Mouse (Mus musculus) thymus, adult 2 months (tissue): Measurements from ENCODE around the gene Ldhd. TPM values are rescaled to one million over a fixed set of nuclear protein-coding genes. Genes with fewer than 3 reads are reported as not detected.

Experiments
- DNase-seq: peaks from one replicate; pipeline ENCODE4 v3.0.0; 2021
- H3K27ac ChIP-seq: fragments of 200-500 bp; 2 replicates; pipeline ENCODE4 v1.5.1; 2012; ENCODE audit warnings: low read length, control low read depth; ENCODE audit not compliant: control insufficient read depth, insufficient read depth
- H3K27me3 ChIP-seq: fragments of 200-500 bp; 2 replicates; pipeline ENCODE4 v1.6.1; 2012; ENCODE audit warnings: mild to moderate bottlenecking, low read length, moderate library complexity, mixed read lengths; ENCODE audit not compliant: control insufficient read depth, insufficient read depth
- H3K36me3 ChIP-seq: fragments of 200-500 bp; 2 replicates; pipeline ENCODE4 v1.6.1; 2012; ENCODE audit warnings: mild to moderate bottlenecking, low read length, moderate library complexity; ENCODE audit not compliant: control insufficient read depth, insufficient read depth
- H3K4me1 ChIP-seq: fragments of 200-500 bp; replicated peaks from 2 replicates; pipeline ENCODE4 v1.6.1; 2012; ENCODE audit warnings: low read length; ENCODE audit not compliant: control insufficient read depth, insufficient read depth
- H3K4me3 ChIP-seq: fragments of 200-500 bp; 2 replicates; pipeline ENCODE4 v1.5.1; 2012; ENCODE audit warnings: mild to moderate bottlenecking, low read length, control low read depth, moderate library complexity; ENCODE audit not compliant: control insufficient read depth, insufficient read depth
- CTCF ChIP-seq: fragments of 200-500 bp; IDR thresholded peaks from 2 replicates; pipeline ENCODE4 v1.5.1; 2012; ENCODE audit warnings: mild to moderate bottlenecking, control low read depth, low read length, moderate library complexity, borderline replicate concordance; ENCODE audit not compliant: control insufficient read depth, poor library complexity, insufficient read depth; ENCODE audit errors: extremely low read depth
- POLR2A ChIP-seq: fragments of 200-500 bp; IDR thresholded peaks from 2 replicates; pipeline ENCODE4 v1.6.1; 2012; ENCODE audit warnings: mild to moderate bottlenecking, low read length, control low read depth, moderate library complexity; ENCODE audit not compliant: control insufficient read depth, poor library complexity, insufficient read depth; ENCODE audit errors: extremely low read depth
- WGBS: fragments of 180-500 bp; shearing (Covaris S2); methylation state at CpG from one replicate; pipeline ENCODE4 v1.1.7; 2018; 5-methylcytosine and 5-hydroxymethylcytosine counted together
- polyA plus RNA-seq: library from polyadenylated mRNA; depleted of rRNA; stranded (reverse); fragments of >200 nt; gene quantifications from 2 replicates; pipeline ENCODE4 v1.2.3, GENCODE M21; 2012

Gene Ldhd
- polyA plus RNA-seq, 1 experiment: 10.4 TPM

DNA sequence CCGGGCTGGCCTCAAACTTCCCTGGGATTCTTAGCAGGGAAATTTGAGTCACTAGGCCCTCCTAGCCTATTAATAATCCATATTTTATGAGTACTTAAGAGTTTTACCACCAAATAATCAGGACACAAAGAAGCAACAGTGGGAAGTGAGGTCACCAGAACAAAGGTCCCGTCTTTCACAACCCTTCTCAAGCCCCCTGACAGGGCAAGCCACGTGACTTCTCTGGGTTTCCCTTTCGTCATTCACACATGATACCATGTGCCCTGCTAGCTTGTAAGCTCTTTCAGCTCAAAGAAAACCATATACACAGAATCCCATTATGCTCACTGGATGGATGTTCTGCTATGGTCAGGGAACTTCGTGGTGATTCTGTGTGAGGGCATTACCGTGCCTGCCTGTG is 12.4 kb downstream of the Ldhd start:
- Histone ChIP-seq H3K27ac (no peak overlapping the region), H3K27me3 (no peaks in the 10 kb centered on the region), H3K4me3 (no peak overlapping the region), H3K36me3 (peaks cover 32% of the 10 kb centered on the region), H3K4me1 (peaks cover 21% of the 10 kb centered on the region)
- 69% methylated on average over 6 of the region's 6 CpGs for WGBS
- no peak for DNase-seq
- TF ChIP-seq POLR2A (no peak), CTCF (no peak)

DNA sequence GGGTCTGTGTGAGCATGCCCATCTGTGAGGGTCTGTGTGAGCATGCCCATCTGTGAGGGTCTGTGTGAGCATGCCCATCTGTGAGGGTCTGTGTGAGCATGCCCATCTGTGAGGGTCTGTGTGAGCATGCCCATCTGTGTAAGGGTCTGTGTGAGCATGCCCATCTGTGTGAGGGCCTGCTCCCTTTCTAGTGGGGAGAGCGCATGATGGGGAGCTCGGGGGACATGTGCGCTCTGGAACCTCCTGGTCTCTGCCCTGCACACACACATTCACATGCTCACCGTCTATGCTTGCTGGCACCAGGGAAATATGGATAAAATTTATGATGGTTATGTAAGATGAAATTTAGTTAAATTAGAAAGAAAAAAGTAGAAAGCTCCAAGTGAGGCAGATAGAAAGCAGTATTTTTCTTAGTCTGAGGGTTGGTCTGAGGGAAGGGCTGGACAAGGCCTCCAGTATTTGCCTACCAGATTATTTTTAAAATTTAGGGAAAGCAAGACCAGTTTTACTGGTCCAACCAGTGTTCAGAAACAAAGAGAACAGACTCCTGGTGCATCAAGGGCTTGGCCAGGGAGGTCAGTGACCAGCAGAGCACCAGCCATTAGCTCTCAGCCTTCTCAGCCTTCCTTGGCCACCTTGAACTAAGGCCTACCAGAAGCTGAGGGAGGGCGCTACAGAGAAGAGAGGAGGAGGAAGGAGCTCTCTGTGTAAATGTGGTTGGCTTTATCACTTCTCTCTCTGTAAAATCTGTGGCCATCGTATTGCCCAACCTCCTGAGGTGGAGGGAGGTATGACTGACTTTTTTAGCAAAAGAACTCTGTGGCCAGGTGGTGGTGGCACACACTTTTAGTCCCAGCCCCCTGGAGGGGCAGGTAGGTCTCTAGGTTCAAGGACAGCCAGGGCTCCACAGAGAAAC is 15.1 kb downstream of the Ldhd start:
- TF ChIP-seq POLR2A: no peak
- no peak for TF ChIP-seq CTCF
- Histone ChIP-seq H3K27ac (no peak overlapping the region), H3K27me3 (no peaks in the 10 kb centered on the region), H3K4me1 (peaks cover 11% of the 10 kb centered on the region), H3K4me3 (no peak overlapping the region), H3K36me3 (peaks cover 23% of the 10 kb centered on the region)
- WGBS: 84% methylated on average over 6 of the region's 6 CpGs
- DNase-seq: no peak

DNA sequence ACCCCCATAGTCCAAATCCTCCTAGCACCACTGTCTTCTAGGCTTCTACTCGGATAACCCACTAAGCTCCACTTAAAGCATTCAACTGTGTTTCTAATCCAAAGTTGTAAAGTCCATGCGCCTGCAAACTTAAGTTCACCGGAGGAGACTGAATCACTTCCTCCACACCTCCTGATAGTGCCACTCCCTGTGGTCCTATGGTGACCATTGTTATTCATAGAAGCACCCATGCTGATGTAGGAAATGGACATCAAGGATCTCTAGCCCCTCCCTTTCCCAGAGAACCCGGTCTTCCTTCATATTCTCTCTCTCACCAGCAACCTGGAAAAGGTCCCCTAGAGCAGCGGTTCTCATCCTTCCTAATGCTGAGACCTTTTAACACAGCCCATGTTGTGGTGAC is 17.0 kb downstream of the Ldhd start:
- no peak overlapping the region for H3K27ac ChIP-seq
- WGBS: 98% methylated on average over 5 of the region's 5 CpGs
- H3K4me3 ChIP-seq: no peak overlapping the region
- peaks cover 7% of the 10 kb centered on the region; the same call in 1 of the 2 replicates for H3K4me1 ChIP-seq
- no peak for TF ChIP-seq CTCF
- TF ChIP-seq POLR2A: no peak
- H3K36me3 ChIP-seq: peaks cover 31% of the 10 kb centered on the region
- no peak for DNase-seq
- no peaks in the 10 kb centered on the region for H3K27me3 ChIP-seq

DNA sequence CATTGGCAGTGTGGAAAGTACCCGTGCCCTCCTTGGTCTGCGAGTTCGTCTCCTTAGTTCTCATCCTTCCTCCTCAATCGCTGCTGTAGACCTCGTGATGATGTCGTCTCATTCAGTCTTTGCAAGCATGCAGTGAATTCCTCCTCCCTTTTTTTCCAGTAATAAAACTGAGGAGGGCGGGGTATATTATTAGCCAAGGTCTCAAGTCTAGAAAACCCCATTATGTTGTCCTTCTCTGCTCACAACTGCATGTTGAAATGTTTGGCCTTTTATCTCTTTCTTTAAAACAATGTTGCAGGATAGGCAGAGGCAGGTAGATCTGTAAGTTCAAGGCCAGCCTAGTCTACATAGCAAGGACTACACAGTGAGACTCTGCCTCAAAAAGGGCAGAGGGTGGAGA is 22.8 kb downstream of the Ldhd start:
- Histone ChIP-seq H3K4me3 (no peak overlapping the region), H3K4me1 (peaks cover 20% of the 10 kb centered on the region)
- 97% methylated on average over 7 of the region's 7 CpGs for WGBS

DNA sequence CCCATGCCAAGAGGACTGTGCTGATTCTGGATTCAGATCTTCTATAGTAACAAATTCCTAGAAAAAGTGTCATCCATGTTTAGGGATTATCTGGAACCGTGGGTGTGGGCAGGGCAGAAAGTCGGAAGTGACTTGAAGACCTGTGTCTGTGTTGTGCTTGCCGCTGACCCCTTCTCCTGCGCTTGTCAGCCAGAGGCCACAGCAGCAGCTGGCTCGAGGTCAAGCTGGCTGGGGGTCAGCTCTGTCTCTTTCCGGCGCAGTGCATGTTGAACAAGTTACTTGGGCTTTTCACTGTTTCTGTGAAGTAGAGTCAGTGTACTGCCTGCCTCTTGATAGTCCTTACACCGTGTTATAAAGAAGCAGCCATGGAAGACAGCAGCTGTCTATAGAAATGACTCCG is 23.2 kb downstream of the Ldhd start:
- Histone ChIP-seq H3K4me3 (no peak overlapping the region), H3K27me3 (no peaks in the 10 kb centered on the region), H3K27ac (no peak overlapping the region), H3K4me1 (peaks cover 22% of the 10 kb centered on the region), H3K36me3 (peaks cover 32% of the 10 kb centered on the region)
- no peak for TF ChIP-seq CTCF
- no peak for TF ChIP-seq POLR2A
- WGBS: 92% methylated on average over 9 of the region's 9 CpGs
- no peak for DNase-seq

More for the DNA sequence above, 22.8 kb downstream of the Ldhd start:
- H3K27ac ChIP-seq: no peak overlapping the region
- TF ChIP-seq CTCF (no peak), POLR2A (no peak)
- H3K27me3 ChIP-seq: no peaks in the 10 kb centered on the region
- no peak for DNase-seq
- H3K36me3 ChIP-seq: peaks cover 35% of the 10 kb centered on the region

DNA sequence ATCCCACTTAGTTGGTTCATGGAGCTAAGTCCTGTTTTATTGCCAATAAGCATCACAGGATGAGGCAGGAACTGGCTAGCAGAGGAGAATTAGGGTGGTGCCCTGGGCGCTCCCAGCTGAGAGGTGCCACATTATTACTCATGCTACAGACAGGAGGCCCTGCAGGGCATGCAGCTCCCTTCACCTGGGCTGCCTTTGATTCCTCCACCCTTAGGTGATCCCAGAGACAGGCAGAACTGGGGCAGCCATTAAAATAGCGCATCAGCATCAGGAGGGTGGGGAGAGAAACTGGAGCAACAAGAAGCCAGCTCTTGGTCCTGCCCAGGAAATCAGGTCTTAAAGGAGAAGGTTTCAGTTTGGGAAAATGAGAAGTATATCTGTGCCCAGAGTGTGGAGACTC is 25.2 kb downstream of the Ldhd start:
- Histone ChIP-seq H3K4me3 (no peak overlapping the region), H3K27me3 (no peaks in the 10 kb centered on the region), H3K36me3 (peaks cover 24% of the 10 kb centered on the region), H3K4me1 (peaks cover 25% of the 10 kb centered on the region), H3K27ac (no peak overlapping the region)
- TF ChIP-seq CTCF (no peak), POLR2A (no peak)
- WGBS: 94% methylated on average over 2 of the region's 2 CpGs
- no peak for DNase-seq

DNA sequence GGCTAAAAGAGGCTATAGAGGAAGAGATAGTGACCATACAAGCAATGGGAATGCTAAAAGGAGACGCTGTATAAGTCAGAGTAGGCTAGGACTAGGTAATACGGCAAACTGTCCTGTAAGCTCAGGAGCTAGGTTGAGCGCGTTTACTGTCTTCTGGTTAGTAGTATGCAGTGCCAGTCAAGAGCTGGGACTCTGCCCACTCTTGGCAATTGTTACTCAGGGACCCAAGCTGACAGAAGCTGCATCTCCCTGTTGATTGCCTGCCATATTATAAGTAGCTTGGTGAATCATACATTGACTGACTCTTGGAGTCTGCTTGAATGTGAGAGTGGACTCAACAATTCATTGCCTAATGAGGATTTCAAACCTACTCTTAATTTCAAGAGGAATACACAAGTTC is 28.1 kb downstream of the Ldhd start:
- peaks cover 12% of the 10 kb centered on the region for H3K36me3 ChIP-seq
- TF ChIP-seq POLR2A (no peak), CTCF (no peak)

More for the DNA sequence above, 28.1 kb downstream of the Ldhd start:
- Histone ChIP-seq H3K4me1 (peaks cover 38% of the 10 kb centered on the region), H3K4me3 (no peak overlapping the region), H3K27me3 (no peaks in the 10 kb centered on the region), H3K27ac (0 out of 2 replicates have a peak overlapping the region, but pooled peaks have one; percentile 8)
- WGBS: 95% methylated on average over 4 of the region's 4 CpGs
- DNase-seq: no peak
